Mouse (Mus musculus) G1E (cell line): ENCODE measurements around the gene Cfap299. TPM values are rescaled to one million over a fixed set of nuclear protein-coding genes. Genes with fewer than 3 reads are reported as not detected.

ENCODE experiments used
- ATAC-seq: 2 replicates; pipeline ENCODE4 v1.8.0; 2016; ENCODE audit warnings: mild to moderate bottlenecking; ENCODE audit not compliant: insufficient number of reproducible peaks, poor library complexity, low FRiP score, severe bottlenecking; ENCODE audit errors: extremely low read depth
- DNase-seq: peaks from one replicate; pipeline ENCODE4 v3.0.0; 2012; ENCODE audit warnings: low spot score
- H3K27me3 ChIP-seq: 2 replicates; pipeline ENCODE4 v1.6.1; 2012; ENCODE audit warnings: mild to moderate bottlenecking, low read length, inconsistent platforms; ENCODE audit not compliant: insufficient read depth
- H3K36me3 ChIP-seq: replicated peaks from 2 replicates; pipeline ENCODE3; 2012; ENCODE audit warnings: mild to moderate bottlenecking, inconsistent platforms
- H3K4me1 ChIP-seq: 2 replicates; pipeline ENCODE4 v1.6.1; 2012; ENCODE audit warnings: low read depth, low read length, inconsistent platforms, mixed read lengths; ENCODE audit not compliant: insufficient read depth
- H3K4me3 ChIP-seq: 2 replicates; pipeline ENCODE4 v1.5.1; 2012; ENCODE audit warnings: low read depth, mild to moderate bottlenecking, inconsistent platforms, low read length, moderate library complexity, mixed read lengths
- H3K9me3 ChIP-seq: replicated peaks from 2 replicates; pipeline ENCODE4 v1.6.1; 2012; ENCODE audit warnings: inconsistent platforms
- CTCF ChIP-seq: IDR thresholded peaks from 2 replicates; pipeline ENCODE4 v1.5.1; 2012; ENCODE audit warnings: low read depth, low read length, inconsistent platforms, mixed read lengths
- GATA1 ChIP-seq: IDR thresholded peaks from 2 replicates; pipeline ENCODE4 v1.6.1; 2012; ENCODE audit warnings: borderline replicate concordance, low read length, inconsistent platforms, mixed read lengths
- GATA2 ChIP-seq: IDR thresholded peaks from 2 replicates; pipeline ENCODE4 v1.6.1; 2012; ENCODE audit warnings: low read depth, low read length, inconsistent platforms, borderline replicate concordance
- POLR2AphosphoS5 ChIP-seq: IDR thresholded peaks from 2 replicates; pipeline ENCODE4 v1.6.1; 2012; ENCODE audit warnings: low read depth, low read length, inconsistent platforms; ENCODE audit not compliant: insufficient replicate concordance
- TAL1 ChIP-seq: conservative IDR thresholded peaks from 2 replicates; pipeline ENCODE4 v1.6.1; 2012; ENCODE audit warnings: low read depth, low read length, inconsistent platforms, mixed read lengths
- polyA plus RNA-seq: library from polyadenylated mRNA; stranded (reverse); fragments of >175 nt; gene quantifications from 2 replicates; pipeline ENCODE4 v1.2.3, GENCODE M21; 2012
- total RNA-seq, 2 experiments: library from RNA; stranded (forward) in 1 of 2; stranded (reverse) in 1 of 2; fragments of 200-1000 nt in 1 of 2; fragments of >200 nt in 1 of 2; fragmentation: Nextera tagmentation in 1 of 2; gene quantifications; 2 replicates each; pipeline ENCODE4 v1.2.3; 2014 to 2017

The Cfap299 gene
- total and polyA plus RNA-seq, 3 experiments: not detected

DNA sequence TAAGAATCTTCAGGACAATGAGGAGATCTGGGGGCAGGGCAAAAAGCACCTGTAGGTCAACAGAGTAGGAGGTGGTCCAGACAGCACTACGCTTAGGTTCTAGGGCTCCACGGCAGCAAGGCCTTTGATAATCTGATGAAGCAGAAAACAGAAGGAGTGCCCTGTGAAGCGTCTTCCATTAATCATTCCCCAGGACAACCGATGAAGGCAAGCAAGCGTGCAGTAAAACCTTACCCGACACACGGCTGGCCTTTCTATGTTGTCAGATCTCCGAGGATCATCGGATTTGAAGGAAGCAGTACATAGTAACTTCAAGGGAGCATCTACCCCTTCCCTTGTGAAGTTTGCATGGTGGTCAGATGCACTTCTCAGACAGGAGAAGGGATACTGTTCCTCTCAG is 478.8 kb downstream of the Cfap299 start:
- Histone ChIP-seq H3K36me3 (no peaks in the 10 kb centered on the region), H3K4me1 (no peaks in the 10 kb centered on the region), H3K27me3 (no peaks in the 10 kb centered on the region), H3K4me3 (no peak overlapping the region), H3K9me3 (peaks cover 23% of the 10 kb centered on the region)
- no peak for TF ChIP-seq POLR2AphosphoS5
- TF ChIP-seq CTCF: no peak
- no peak for TF ChIP-seq GATA1
- no peak for TF ChIP-seq GATA2
- no peak for TF ChIP-seq TAL1
- ATAC-seq (no peak), DNase-seq (no peak)

DNA sequence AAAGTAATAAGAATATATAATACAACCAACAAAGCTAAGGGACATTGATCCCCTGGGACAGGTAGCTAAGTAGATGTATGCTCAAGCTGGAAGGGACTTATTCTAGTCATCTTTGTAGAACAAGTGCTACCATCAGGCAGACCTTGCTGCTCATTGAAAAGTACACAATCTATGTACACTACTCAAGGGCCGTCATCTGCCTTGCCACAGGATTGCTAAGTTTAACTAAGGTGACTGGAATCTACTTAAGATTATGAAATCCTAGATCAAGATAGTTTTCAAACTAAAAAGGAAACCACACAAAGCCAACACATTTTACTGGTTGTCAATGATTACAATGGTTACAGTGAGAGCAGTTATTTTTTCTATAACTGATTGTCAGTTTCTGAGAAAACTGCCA is 483.3 kb downstream of the Cfap299 start:
- TF ChIP-seq TAL1 (no peak), CTCF (no peak), POLR2AphosphoS5 (no peak), GATA1 (no peak), GATA2 (no peak)
- H3K36me3 ChIP-seq: no peaks in the 10 kb centered on the region
- ATAC-seq (no peak), DNase-seq (no peak)
- no peaks in the 10 kb centered on the region for H3K27me3 ChIP-seq
- peaks cover 12% of the 10 kb centered on the region for H3K9me3 ChIP-seq
- no peak overlapping the region for H3K4me3 ChIP-seq
- H3K4me1 ChIP-seq: no peaks in the 10 kb centered on the region

DNA sequence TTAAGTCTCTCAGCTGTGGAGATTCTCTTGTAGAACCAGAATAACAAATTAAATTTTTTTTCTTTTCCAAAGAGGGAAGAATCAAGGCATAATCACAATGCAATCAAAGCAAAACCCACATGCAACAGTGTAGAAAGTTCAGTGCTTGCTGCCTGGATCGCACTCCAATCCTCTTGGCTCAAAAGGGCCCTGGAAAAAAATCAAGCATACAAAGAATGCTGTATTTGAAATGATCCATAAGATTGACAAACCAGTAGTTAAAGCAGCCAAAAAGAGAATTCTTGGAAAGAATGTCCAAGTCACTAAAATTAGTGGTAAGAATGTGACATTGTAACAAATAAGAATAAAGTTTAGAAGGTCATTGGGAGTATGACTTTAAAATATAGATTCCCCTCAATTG is 486.2 kb downstream of the Cfap299 start:
- ATAC-seq: no peak
- no peak overlapping the region for H3K4me3 ChIP-seq
- H3K27me3 ChIP-seq: no peaks in the 10 kb centered on the region
- TF ChIP-seq POLR2AphosphoS5 (no peak), CTCF (no peak), GATA1 (no peak), TAL1 (no peak), GATA2 (no peak)
- H3K9me3 ChIP-seq: peaks cover 13% of the 10 kb centered on the region
- no peaks in the 10 kb centered on the region for H3K36me3 ChIP-seq
- H3K4me1 ChIP-seq: no peaks in the 10 kb centered on the region
- no peak for DNase-seq

DNA sequence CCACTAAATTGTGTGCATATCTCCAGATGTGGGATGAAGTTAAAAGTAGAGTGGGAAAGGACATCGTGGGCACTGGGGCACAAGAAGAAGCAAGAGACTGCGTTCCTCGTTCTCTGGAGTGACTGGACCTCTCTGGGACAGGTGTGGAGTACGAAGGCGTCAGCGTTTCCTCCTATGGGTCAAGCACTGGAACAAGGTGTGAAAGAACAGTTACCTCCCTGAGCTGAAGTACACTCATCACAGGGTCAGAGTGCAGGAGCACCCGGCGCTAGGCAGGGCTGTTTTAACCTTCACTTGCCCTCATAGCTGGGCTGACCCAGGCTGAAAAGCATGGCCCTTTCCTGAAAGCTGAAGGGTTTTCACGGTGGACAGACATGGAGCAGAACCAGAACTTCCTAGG is 504.7 kb downstream of the Cfap299 start:
- Histone ChIP-seq H3K4me3 (no peak overlapping the region), H3K36me3 (no peaks in the 10 kb centered on the region), H3K9me3 (peaks cover 22% of the 10 kb centered on the region), H3K27me3 (no peaks in the 10 kb centered on the region), H3K4me1 (no peaks in the 10 kb centered on the region)
- ATAC-seq: no peak
- DNase-seq: no peak
- no peak for TF ChIP-seq TAL1
- TF ChIP-seq GATA1: no peak

DNA sequence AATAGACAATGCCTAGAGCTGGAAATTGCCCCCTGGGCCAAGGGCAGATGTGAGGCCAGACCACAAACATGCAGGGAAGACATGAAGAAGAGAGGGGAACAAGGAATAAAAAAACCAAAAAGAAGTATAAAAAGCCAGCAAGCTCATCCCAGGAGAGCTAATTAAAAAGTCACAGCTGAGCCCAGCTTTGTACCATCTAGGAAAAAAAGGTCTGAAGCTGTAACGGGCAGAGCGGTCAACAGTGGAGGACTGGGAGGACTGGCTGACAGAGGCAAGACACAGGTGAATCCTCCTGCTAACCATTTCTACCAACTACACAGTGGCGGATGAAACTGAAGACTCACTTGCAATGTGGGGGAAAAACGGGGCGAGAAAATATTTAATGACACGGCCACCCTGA is 505.2 kb downstream of the Cfap299 start:
- ATAC-seq (no peak), DNase-seq (no peak)
- Histone ChIP-seq H3K4me1 (no peaks in the 10 kb centered on the region), H3K9me3 (peaks cover 24% of the 10 kb centered on the region), H3K4me3 (no peak overlapping the region), H3K27me3 (no peaks in the 10 kb centered on the region), H3K36me3 (no peaks in the 10 kb centered on the region)
- no peak for TF ChIP-seq POLR2AphosphoS5
- TF ChIP-seq GATA1: no peak
- TF ChIP-seq TAL1: no peak
- TF ChIP-seq CTCF: no peak
- no peak for TF ChIP-seq GATA2

DNA sequence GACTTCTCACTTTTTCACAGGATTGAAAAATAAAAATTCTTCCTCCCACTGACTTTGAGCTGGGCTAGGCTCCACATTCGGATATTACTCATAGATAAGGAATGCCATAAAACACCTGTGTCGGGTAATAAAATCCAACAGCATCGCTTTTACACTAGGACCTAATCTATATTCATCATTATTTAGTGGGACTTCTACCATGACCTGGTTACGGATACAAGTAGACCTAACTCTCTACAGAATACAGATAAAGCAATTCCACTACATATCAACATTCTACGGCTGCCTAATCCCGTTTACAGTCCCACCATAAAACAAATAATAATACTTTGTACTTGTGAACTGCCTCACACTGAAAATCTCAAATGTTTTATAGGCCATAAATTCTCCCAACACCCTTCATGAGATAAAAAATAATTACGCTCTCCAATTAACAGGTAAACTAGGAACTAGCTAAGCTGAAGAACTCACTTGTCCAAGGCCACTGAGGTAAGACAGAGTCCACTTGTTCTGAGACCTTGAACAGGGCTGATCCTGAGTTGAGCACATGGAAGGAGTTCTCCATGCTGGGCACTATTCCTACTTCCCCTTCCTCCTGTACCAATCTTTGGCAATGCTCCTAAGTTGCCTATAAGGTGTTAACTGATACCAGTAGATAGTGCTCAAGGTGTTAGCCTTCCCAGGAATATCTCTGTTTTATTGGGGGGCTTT is 513.7 kb downstream of the Cfap299 start:
- H3K27me3 ChIP-seq: no peaks in the 10 kb centered on the region
- H3K4me1 ChIP-seq: no peaks in the 10 kb centered on the region
- H3K9me3 ChIP-seq: peaks cover 24% of the 10 kb centered on the region
- DNase-seq (no peak), ATAC-seq (no peak)
- no peaks in the 10 kb centered on the region for H3K36me3 ChIP-seq
- TF ChIP-seq GATA1 (no peak), TAL1 (no peak), GATA2 (no peak), CTCF (no peak), POLR2AphosphoS5 (no peak)
- H3K4me3 ChIP-seq: no peak overlapping the region

DNA sequence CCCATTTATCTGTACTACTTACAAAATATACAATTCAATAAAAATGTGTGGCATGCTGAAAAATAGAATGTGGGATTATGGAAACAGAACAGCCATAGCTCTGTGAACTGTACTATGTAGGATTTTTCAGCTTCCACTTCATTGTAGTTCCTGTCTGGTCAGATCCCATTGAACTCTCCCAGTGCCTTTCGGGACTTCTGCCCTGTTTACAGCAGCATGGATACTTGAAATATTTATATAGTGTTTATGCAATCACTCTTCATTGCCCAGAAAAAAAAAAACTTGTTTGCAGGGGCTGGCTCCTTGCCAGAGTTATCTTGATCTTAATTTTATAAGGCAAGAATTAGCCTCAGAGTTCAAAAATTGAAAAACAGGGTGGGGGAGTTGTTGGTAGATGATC is 515.6 kb downstream of the Cfap299 start:
- ATAC-seq (no peak), DNase-seq (no peak)
- Histone ChIP-seq H3K27me3 (no peaks in the 10 kb centered on the region), H3K4me1 (no peaks in the 10 kb centered on the region), H3K36me3 (no peaks in the 10 kb centered on the region), H3K4me3 (no peak overlapping the region), H3K9me3 (peaks cover 22% of the 10 kb centered on the region)
- TF ChIP-seq CTCF: no peak
- no peak for TF ChIP-seq POLR2AphosphoS5
- TF ChIP-seq GATA2: no peak
- no peak for TF ChIP-seq TAL1
- TF ChIP-seq GATA1: no peak

Other genes starting within 250 kb of the Cfap299 start
- not detected in 2 replicates for gene Prdm8, start 162.1 kb upstream of the Cfap299 start, total RNA-seq (2014; fragmentation: Nextera tagmentation)
- not detected in 2 replicates for gene Prdm8, start 162.1 kb upstream of the Cfap299 start, total RNA-seq (2017)
- not detected in 2 replicates for gene Prdm8, start 162.1 kb upstream of the Cfap299 start, polyA plus RNA-seq
- gene Fgf5, start 75.1 kb upstream of the Cfap299 start, total RNA-seq (2014; fragmentation: Nextera tagmentation): not detected in 2 replicates
- gene Fgf5, start 75.1 kb upstream of the Cfap299 start, total RNA-seq (2017): not detected in 2 replicates
- gene Fgf5, start 75.1 kb upstream of the Cfap299 start, polyA plus RNA-seq: not detected in 2 replicates
- gene Gm11111, start 223.4 kb downstream of the Cfap299 start, total RNA-seq (2014; fragmentation: Nextera tagmentation): not detected in 2 replicates
- gene Gm11111, start 223.4 kb downstream of the Cfap299 start, total RNA-seq (2017): not detected in 2 replicates
- gene Gm11111, start 223.4 kb downstream of the Cfap299 start, polyA plus RNA-seq: not detected in 2 replicates